Mouse (Mus musculus) heart, adult 9 months (tissue): ENCODE measurements around the gene Actl7a.

Experiments used
- DNase-seq, 2 experiments: peaks; one replicate each; pipeline ENCODE4 v3.0.0; 2022; ENCODE audit warnings: low spot score in 2 of 2

Gene Actl7a

DNA sequence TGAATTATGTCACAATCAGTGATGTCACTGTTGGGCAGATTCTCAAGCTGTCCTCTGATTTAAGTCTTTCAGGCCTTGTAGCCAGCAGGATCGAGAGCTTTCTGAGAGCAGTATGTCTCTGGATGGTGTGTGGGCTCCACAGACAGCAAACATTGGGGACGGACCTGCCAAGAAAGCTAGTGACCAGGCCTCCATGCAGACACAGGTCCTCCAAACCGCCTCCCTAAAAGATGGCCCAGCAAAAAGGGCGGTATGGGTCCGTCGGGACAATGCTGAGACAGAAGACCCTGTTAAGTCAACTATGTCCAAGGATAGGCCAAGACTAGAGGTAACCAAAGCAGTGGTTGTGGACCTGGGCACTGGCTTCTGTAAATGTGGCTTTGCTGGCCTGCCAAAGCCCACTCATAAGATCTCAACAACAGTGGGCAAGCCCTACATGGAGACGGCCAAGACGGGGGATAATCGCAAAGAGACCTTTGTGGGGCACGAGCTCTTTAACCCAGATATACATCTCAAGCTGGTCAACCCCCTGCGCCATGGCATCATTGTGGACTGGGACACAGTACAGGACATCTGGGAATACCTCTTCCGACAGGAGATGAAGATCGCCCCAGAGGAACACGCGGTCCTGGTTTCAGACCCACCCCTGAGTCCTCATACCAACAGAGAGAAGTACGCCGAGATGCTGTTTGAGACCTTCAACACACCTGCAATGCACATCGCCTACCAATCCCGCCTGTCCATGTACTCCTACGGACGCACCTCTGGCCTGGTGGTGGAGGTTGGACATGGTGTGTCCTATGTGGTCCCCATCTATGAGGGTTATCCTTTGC is at the start of gene Actl7a:
Gene Actl7a (plus strand): TSS at position 51 of the 833 bp plus-strand sequence.
- no peak for DNase-seq

DNA sequence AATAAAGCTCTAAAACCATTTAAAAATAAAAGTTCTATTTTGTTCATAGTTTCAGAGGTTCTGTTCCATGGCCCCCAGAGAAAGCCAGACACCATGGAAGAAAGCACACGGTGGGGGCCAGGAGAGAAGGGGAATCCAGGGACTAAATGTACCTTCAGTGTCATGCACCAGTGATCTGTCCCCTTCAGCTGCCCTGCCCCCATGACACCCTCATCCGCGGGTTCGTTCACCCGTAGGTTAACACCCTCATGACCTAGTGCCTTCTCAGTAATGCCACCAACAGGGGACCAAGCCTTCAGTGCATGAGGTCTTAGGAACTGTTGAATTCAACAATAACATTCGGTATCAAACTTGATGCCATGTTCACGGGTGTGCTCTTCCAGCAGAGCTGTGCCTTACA is 46.8 kb upstream of the Actl7a start:
- no peak for DNase-seq

DNA sequence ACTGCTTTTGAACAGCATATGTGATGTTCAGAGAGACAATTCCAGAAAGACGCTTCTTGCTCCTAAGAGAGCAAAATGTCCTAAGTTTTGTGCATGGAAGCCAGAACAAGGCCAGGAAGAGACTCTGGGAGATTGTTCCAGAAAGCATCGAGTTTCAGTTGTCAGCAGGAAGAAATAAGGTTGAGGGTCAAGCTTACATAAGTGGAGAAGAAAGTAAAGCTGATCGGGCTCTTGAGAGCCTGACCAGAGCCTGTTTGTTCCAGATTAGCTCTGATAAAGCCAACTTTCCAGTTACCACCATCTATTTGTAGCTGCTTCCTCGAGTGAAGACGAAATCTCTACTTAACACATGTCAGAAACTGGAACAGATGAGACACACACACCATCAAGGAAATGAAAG is 44.5 kb upstream of the Actl7a start:
- no peak for DNase-seq

DNA sequence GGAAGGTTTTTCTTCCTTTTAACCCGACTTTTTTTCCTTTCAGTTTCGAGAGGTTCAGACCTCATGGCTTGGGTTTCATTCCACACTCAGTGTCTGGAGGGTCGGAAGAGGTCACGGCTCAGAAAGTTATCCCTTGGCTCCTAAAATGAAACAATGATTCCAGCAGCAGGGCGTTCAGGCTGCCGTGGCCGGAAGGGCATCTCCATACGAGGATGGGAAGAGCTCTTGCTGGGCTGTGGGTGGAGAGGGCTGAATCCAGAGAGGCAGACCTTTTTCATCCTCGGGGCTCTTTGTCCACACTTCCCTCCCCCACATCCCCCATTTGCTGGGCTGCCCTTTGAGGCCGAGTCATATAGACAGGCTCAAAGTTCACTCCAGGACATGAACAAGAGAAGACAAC is 41.0 kb upstream of the Actl7a start:
- DNase-seq, result no peak

DNA sequence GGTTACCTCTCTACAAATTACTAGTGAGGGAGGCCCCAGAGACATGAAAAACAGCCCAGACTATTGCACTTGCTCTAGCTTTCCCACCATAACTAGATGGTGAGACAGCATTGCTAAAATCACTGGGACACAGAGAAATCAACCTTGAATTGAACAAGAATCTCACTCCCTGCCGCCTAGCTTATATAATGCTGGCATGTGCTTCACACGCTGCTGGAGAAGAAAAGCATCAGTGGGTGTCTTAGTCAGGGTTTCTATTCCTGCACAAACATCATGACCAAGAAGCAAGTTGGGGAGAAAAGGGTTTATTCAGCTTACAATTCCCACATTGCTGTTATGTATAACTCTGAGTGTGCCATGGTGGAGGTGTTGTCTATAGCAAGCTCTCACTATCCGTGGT is 30.1 kb upstream of the Actl7a start:
- no peak for DNase-seq

DNA sequence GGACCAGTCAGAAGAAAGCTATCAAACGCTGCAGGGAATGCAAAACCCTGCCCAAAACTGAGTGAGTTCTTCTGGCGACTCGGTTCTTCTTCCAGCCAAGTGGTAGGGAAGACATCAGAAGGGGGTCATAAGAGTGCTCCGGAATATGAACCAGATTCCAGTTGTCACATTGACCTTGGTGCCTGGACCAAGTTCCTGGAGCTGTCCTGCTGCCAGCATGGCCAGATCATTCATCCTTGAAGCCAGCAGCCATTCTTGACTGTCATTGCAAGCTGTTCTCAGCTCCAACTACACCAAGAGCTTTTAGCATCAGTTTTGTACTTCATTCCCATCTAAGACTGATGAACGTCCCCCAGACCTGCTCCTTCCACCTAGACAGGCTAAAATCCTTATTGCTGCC is 26.4 kb upstream of the Actl7a start:
- no peak for DNase-seq

DNA sequence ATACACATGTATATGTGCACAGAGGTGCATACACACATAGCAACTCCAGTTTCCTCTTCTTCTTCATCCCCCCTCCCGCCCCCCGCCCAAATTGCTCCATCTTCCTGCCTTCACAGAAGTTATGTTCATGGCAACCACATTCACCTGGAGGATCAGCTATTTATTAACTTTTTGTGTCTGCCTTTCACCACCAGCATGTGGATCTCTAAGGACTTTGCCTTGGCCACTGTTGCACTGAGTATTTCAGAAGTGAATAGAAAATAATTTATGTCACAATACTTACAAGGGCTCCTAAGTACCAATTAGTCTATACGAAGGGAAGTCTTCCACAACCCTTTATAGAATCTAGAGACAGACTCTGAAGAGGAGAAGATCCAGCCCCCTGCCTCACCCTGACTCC is 25.3 kb upstream of the Actl7a start:
- no peak for DNase-seq

DNA sequence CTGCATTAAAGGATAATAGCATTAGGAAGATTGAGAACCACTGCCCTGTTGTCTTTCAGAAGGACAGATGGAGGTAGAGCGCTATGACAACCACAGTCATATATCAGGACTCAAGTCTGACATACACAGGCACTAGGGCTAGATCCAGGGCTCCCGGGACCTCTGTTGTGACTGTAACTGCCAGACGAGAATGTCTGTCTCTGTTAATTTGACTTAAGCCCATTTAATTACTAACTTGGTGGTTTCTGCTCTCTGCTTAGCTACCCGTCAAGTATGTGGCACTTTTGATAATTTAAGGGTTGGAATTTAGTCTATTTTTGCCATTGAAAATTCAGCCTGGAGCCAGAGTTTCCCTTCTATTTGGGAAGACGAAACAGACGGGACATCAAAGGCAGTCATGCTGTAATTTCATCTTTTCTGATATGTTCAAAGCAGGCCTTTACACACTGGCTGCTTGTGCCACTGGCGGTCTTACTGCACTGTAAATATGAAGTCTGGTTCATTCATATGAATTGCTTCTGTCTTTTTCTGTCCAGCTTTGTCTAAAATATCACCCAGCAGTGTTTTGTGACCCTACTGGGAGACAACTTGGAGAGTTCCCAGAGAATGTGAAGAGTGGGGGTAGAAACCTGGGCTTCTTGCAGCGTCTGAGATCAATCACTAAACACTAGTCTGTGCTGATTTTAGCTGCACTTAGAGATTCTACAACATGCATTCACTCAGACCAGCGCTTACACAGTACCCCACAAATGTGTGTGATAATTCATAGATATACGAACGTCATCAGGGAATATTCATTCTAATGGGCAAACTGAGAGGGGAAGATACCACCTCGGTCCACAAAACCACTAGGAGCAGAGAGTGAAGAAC is 24.4 kb upstream of the Actl7a start:
- DNase-seq, result no peak

DNA sequence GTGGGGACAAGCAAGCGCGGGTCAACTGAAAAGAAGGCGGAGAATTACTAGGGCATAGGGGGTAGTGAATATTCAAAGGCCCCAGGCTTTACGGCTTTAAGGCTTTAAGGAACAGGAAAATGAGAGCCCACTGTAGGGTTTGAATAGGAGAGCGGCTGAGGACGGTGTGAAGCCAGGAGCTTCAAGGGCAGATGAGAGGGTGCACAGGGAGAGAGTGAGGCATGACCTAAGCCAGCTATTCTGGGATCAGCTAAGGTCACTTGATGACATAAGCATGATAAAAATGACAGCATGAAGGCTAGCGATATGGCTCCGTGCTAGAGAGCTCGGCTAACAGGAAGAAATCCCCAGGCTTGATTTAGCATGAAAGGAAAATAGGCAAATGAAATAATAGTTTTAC is 23.8 kb upstream of the Actl7a start:
- peak; percentile 20 to 37 for DNase-seq

DNA sequence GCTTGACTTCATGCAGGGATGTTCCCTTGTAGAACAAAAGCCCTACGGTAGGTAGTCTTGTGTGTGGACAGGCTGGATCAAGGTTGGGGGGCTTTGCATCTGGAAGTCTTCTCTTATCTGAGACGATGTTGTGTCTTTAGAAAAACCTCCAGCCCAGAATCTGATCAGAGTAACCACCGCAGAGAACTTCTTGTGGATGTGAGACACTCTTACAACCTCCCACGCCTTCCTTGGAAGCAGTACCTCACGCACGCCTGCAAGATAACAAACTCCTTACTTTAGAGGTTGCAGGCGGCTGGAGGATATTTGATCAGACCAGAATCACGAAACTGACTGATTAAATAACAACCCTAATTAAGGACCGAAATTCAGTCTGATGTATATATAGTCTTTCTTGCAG is 22.8 kb upstream of the Actl7a start:
- DNase-seq, result no peak

DNA sequence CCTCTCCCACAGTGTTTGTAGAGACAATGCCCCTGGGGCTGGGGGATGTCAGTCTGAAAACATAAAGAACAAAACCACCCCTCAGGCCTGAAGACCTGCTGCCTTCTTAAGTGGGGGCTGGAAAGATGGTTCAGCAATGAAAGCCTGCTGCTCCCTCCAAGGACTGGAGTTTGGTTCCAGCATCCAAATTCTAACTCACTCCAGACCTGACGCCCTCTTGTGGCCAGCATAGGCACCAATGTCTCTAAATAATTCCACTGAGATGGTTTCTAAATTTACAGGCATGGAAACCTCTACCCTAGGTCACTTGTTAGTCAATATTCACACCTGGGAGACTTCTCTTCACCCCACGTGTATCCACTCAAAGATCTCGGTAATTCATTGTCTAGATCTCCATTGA is 21.7 kb upstream of the Actl7a start:
- no peak for DNase-seq

DNA sequence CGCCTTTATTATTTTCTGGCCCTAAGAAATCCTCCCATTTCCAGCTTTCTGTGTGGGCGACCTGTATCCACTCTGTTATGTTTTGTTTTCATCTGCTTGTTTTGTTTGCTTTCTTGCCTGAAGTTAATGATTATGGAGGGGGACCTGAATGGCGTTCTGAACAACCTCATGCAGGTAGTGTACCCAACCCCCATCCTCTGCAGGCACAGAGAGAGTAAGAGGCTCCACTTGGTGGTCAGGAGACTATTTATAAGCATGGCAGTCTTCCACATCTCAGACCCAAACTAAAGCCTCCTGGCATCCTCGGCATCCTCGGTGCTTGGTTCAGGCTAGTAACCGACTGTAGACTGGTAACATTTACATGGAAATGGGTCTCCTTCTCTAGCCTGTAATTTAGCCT is 20.9 kb upstream of the Actl7a start:
- no peak for DNase-seq

DNA sequence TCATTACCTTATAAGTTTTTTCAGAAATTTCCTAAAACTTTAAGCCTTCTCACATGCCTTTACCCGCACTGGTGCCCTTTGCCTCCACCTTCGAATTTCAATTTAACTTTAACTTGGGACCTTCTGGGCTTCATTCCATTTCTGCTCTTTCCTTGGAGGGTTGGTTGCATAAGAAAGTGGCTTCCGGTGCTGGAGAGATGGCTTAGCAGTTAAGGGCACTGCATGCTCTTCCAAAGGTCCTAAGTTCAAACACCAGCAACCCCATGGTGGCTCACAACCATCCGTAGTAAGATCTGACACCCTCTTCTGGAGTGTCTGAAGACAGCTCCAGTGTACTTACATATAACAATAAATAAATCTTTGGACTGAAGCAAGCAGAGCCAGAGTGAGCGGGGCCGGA is 20.0 kb upstream of the Actl7a start:
- no peak for DNase-seq

DNA sequence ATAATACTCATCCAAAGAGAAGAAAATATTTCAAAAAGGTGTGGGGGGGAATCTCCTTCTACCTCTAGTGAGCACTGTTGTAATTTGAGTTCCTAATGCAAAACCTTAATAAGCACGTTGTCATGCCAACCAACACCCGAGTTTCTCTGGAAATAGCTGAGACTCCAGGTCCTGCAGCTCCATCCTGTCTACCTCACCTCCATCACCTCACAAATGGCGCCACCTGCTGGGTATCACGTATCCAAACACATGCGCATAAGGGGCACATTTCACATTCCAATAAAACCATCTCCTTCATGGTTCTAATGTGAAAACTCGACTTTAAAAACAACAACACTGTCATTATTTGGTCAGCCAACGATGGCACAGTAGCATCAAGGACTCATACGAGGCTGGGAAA is 17.4 kb upstream of the Actl7a start:
- DNase-seq, result no peak

DNA sequence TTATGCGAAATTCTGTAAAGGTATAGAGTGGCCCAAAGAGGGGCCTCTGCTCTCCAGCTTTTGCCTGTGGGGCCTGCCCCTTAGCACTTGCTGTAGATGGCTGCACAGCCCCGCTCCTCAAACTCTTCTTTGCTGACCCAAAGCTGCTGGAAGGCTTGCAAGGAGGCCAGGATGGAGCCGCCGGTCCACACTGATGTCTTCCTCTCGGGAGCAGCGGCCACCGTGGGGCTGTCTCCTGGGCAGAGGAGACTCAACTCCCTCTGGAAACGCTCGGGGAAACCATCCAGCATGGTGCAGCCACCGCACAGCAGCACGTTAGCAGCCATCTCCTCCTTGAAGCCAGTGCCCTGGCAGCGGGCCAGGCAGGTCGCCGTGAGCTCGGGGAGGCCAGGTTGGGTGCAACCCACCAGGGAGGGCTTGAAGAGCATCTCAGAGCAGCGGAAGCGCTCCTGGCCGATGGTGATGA is 3.2 kb upstream of the Actl7a start, which contains the start of gene Gm26657:
Gene Gm26657 (plus strand): TSS at position 51 of the 466 bp plus-strand sequence.
- no peak for DNase-seq

DNA sequence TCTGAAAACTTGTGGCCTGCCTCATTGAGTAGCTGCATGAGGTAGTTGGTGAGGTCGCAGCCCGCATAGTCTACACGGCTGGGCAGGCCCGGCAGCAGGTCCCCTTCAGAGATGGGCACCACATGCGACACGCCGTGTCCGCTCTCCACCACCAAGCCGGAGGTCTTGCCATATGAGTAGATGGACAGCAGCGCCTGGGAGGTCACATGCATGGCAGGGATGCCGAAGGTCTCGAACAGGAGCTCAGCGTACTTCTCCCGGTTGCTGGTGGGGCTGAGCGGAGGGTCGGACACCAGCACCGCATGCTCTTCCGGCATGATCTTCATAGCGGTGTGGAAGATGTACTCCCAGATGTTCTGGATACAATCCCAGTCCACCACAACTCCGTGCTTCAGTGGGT is 2.6 kb upstream of the Actl7a start:
- no peak for DNase-seq

DNA sequence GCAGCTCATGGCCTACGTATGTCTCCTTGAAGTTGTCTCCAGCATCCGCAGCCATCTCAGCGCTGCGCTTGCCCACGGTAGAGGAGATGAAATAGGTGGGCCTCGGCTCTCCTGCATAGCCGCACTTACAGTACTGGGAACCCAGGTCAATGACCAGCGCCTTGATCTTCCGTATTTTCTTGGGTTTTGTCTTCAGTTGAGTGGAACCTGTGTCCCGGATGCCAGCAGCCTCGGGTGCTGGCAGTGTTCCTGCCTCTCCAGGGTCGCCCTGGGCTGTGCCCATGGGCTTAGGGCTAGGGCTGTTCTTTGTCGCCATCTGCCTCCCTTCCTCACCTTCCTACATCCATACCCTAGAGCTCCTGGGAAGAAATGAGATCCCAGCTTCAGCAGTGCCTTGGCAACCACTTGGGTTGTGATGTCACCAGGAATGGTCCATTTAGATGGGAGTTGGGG is 2.1 kb upstream of the Actl7a start, which contains the start of gene Actl7b:
Gene Actl7b (minus strand): TSS at position 403 of the 453 bp plus-strand sequence.
- DNase-seq, result no peak

DNA sequence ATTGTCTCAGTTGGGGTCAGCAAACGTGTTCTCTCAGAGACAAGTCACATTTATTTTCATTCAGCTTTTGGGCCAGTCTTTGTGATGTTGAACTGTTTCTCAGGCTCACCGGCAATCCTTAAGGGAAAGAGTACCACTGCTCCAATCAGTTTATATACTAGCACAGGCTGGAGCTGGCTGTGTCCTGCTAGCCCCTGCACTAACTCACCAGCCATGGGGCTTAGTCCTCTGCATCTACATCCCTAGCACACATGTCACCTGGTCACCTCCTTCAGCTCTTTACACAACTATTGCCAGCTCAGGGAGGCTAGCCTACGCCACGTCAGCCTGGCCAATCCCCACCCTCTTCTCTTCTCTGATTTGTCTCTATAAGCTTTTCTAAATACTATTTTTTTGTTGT is 515 bp upstream of the Actl7a start:
- no peak for DNase-seq

DNA sequence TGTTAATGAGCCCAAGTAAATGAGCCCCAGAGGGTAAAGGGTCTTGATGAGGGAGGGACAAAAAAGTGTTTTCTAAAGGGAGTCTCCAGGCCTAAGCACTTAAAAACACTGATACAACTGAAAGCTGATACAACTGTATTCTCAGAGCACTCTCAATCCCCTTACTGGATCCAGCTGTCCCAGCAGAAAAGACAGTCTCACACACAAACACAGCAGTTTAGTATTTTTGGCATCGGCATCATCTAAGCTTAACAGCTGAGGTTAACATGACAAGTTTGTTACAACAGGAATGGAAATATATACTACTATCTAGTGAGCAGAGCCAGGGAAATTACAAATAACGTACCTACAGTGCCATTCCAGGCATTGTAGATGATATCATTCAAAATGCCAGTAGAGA is 3.1 kb downstream of the Actl7a start:
- no peak for DNase-seq

DNA sequence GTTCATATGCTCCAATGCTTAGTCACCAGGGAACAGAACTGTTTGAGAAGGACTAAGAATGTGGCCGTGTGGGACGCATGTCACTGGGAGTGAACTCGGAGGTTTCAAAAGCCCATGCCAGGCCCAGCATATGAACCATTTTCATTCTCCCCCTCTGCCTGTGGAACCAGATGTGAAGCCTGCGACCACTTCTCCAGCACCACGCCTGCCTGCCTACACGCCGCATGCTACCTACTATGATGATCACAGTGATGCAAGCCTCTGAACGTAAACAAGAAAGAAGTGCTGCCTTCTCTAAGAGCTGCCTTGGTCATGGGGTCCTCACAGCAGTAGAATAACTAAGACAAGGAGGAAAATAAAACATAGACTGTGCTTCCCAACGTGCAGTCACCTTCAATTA is 4.2 kb downstream of the Actl7a start:
- DNase-seq, result no peak

DNA sequence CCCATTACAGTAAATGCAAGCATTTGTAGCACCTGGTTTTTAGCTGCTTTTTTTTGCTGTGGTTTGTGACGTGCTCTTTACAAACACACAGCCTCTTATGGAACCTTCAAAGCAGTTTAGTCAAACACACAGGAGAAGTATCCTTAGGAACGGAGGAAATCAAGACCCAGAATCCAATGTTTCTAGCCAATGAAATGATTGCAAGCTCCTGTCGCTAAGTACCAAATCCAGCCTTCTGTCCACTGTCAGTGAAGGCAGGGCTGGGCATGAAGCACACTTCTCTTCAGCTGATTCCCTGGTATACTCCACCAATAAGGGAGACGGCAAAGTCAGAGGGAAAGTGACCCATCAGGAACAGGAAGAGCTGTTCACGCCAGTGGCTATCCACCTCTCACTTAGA is 12.8 kb downstream of the Actl7a start:
- DNase-seq, result no peak

DNA sequence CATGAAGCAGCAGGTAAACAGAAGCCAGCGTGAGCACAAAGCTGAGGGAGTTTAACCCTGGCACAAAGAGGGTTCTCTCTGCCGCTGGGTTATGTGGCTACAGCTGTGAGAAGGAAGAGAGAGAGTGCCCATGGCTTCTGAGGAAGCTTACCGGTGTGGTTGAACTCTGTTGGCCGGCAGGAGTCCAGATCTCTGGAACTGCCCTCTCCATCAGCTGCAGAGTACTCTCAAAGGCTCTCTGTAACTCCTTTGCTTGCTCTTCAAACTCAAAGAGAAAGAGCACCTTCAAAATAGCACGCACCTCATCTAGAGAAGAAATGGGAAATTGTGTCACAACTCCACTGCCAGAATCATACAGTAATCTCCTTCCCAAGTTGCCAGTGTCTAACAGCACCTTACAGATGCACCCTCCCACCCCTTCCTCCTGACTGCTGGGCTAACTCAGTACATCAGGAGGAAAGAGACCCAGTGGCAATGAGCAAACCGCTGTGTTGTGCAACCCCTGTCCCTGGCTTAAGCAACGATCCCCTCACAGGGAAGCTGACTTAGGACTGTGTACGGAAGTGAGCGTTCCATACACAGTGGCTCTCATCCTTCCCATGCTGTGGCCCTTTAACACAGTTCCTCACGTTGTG is 13.9 kb downstream of the Actl7a start:
- no peak for DNase-seq
